Mouse (Mus musculus) T-helper 17 cell (primary cell): ENCODE data around the gene Ralgapa2.

ENCODE experiments used
- in situ Hi-C, 2 experiments: fragments of 300-600 bp; cut with MboI, MseI; formaldehyde crosslinking; loops; 1 replicate in 1 of 2; 2 replicates in 1 of 2; pipeline ENCODE4 v1.15.1; 2025; ENCODE audit warnings: high pct_unique_total_duplicates in 2 of 2

The Ralgapa2 gene

GRCm38 (mm10) chr2:146441711-146442110, 70.4 kb downstream of the Ralgapa2 start:
- in situ Hi-C loops, result no loop called here

GRCm38 (mm10) chr2:146428751-146429150, 83.4 kb downstream of the Ralgapa2 start:
- in situ Hi-C loops, result loop anchor here (5.0 to 10.0 kb wide), 2 partner anchors 476 to 756 kb away; no protein-coding TSS in a partner anchor

- in situ Hi-C loops, result loop anchor here (5.0 to 10.0 kb wide), 2 partner anchors 475 to 757 kb away; no protein-coding TSS in a partner anchor
Measured at GRCm38 (mm10) chr2:146427380-146427779, 84.8 kb downstream of the Ralgapa2 start.

GRCm38 (mm10) chr2:146426321-146426720, 85.8 kb downstream of the Ralgapa2 start:
- in situ Hi-C loops, result loop anchor here (5.0 to 10.0 kb wide), 2 partner anchors 474 to 758 kb away; no protein-coding TSS in a partner anchor

GRCm38 (mm10) chr2:146425235-146425634, 86.9 kb downstream of the Ralgapa2 start:
- in situ Hi-C loops, result loop anchor here (5.0 to 10.0 kb wide), 2 partner anchors 473 to 760 kb away; no protein-coding TSS in a partner anchor

- in situ Hi-C loops, result loop anchor here in 1 of 2 experiments (10.0 kb wide), 1 partner anchor 761 kb away; no protein-coding TSS in a partner anchor
Measured at GRCm38 (mm10) chr2:146423710-146424301, 88.3 kb downstream of the Ralgapa2 start.

GRCm38 (mm10) chr2:146423032-146423691, 89.0 kb downstream of the Ralgapa2 start:
- in situ Hi-C loops, result loop anchor here in 1 of 2 experiments (10.0 kb wide), 1 partner anchor 762 kb away; no protein-coding TSS in a partner anchor

GRCm38 (mm10) chr2:146416283-146416682, 95.9 kb downstream of the Ralgapa2 start:
- in situ Hi-C loops, result loop anchor here in 1 of 2 experiments (10.0 kb wide), 1 partner anchor 131 kb away; no protein-coding TSS in a partner anchor

GRCm38 (mm10) chr2:146414484-146415291, 97.5 kb downstream of the Ralgapa2 start:
- in situ Hi-C loops, result loop anchor here (5.0 to 10.0 kb wide), 3 partner anchors 130 to 452 kb away; no protein-coding TSS in a partner anchor

- in situ Hi-C loops, result loop anchor here (5.0 to 10.0 kb wide), 3 partner anchors 128 to 450 kb away; no protein-coding TSS in a partner anchor
Measured at GRCm38 (mm10) chr2:146412733-146413132, 99.4 kb downstream of the Ralgapa2 start.

- in situ Hi-C loops, result loop anchor here (5.0 to 10.0 kb wide), 3 partner anchors 127 to 450 kb away; no protein-coding TSS in a partner anchor
Measured at GRCm38 (mm10) chr2:146411904-146412303, 100.2 kb downstream of the Ralgapa2 start.

GRCm38 (mm10) chr2:146407078-146407477, 105.1 kb downstream of the Ralgapa2 start:
- in situ Hi-C loops, result no loop called here

- in situ Hi-C loops, result no loop called here
Measured at GRCm38 (mm10) chr2:146401588-146401987, 110.6 kb downstream of the Ralgapa2 start.

- in situ Hi-C loops, result no loop called here
Measured at GRCm38 (mm10) chr2:146400738-146401137, 111.4 kb downstream of the Ralgapa2 start.

- in situ Hi-C loops, result no loop called here
Measured at GRCm38 (mm10) chr2:146398211-146398865, 113.8 kb downstream of the Ralgapa2 start.

GRCm38 (mm10) chr2:146387211-146387610, 124.9 kb downstream of the Ralgapa2 start:
- in situ Hi-C loops, result no loop called here

- in situ Hi-C loops, result no loop called here
Measured at GRCm38 (mm10) chr2:146384582-146384981, 127.6 kb downstream of the Ralgapa2 start.

GRCm38 (mm10) chr2:146376293-146376692, 135.9 kb downstream of the Ralgapa2 start:
- in situ Hi-C loops, result no loop called here

GRCm38 (mm10) chr2:146366098-146366497, 146.0 kb downstream of the Ralgapa2 start:
- in situ Hi-C loops, result no loop called here

- in situ Hi-C loops, result no loop called here
Measured at GRCm38 (mm10) chr2:146365368-146365983, 146.7 kb downstream of the Ralgapa2 start.
